Mouse (Mus musculus): ENCODE results near the gene Obsl1. TPM values are rescaled to one million over a fixed set of nuclear protein-coding genes. Genes with fewer than 3 reads are reported as not detected.

Obsl1 gene
- polyA plus RNA-seq, 2 experiments = 5.3 to 9.7 TPM

DNA sequence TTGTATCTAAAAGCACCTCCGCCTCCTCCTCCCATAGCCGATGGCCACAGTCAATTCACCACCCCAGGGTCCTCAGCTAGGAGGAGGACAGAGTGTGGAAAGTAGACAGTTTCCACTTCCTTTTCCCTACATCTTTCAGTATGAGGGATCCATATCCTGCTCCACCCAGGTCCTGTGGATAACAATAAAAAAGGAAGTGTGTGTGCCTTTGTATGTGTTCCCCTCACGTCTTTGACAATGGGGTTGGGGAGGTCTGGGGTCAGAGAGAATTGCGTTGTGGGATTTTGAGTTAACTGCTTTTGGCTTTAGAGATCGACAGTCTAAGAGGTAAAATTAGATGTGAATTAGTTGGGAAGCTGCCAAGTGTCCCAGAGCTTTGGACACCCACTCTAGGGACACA is 3.9 kb upstream of the Obsl1 start:
- WGBS (ENCODE audit: insufficient replicate concordance) = 33% methylated on average over 5 of the region's 5 CpGs
- Histone ChIP-seq H3K9me3 (ENCODE audit: control insufficient read depth, low read length) (no peaks in the 10 kb centered on the region), H3K27ac (no peak overlapping the region), H3K9ac (replicated peaks) (no peak overlapping the region), H3K4me1 (replicated peaks; ENCODE audit: control insufficient read depth in 2 of 2, insufficient read depth in 2 of 2, low read length in 1 of 2) (peaks cover 0 to 8% of the 10 kb centered on the region in 2 experiments; a peak in 2 of 4 replicates), H3K27me3 (ENCODE audit: control insufficient read depth, insufficient read depth, low read length) (peaks cover 17% of the 10 kb centered on the region), H3K36me3 (replicated peaks; ENCODE audit: control insufficient read depth, insufficient read depth, low read depth) (no peaks in the 10 kb centered on the region), H3K4me2 (ENCODE audit: low read depth) (no peak overlapping the region), H3K4me3 (ENCODE audit: insufficient read depth in 1 of 2, low read depth in 2 of 2, low read length in 2 of 2) (no peak overlapping the region)
- ATAC-seq (ENCODE audit: insufficient read depth) (no peak), DNase-seq (ENCODE audit: low read depth in 3 of 3, low spot score in 3 of 3) (no peak)
- no peak for TF ChIP-seq CTCF (IDR thresholded peaks at IDR 0.05; ENCODE audit: low read depth)
- no peak for TF ChIP-seq EP300 (IDR thresholded peaks at IDR 0.05; ENCODE audit: low read depth)

DNA sequence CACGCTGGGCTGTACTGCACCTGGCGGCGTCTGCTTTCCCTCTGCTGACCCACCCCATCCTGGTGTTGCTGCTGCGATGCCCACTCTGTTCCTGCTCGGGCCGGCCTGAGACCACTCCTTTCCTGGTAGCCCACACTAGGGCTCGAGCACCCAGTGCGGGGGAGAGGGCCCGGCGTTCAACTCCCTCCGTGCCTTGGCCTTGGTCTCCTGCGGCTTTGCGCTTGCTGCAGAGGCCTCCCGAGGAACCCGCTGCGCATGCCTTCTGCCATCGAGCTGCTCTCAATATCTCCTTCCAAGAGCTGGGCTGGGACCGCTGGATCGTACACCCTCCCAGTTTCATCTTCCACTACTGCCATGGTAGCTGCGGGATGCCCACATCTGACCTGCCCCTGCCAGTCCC is 3.3 kb upstream of the Obsl1 start:
- H3K9ac ChIP-seq (replicated peaks) = no peak overlapping the region
- 53% methylated on average over 20 of the region's 20 CpGs for WGBS (ENCODE audit: insufficient replicate concordance)

DNA sequence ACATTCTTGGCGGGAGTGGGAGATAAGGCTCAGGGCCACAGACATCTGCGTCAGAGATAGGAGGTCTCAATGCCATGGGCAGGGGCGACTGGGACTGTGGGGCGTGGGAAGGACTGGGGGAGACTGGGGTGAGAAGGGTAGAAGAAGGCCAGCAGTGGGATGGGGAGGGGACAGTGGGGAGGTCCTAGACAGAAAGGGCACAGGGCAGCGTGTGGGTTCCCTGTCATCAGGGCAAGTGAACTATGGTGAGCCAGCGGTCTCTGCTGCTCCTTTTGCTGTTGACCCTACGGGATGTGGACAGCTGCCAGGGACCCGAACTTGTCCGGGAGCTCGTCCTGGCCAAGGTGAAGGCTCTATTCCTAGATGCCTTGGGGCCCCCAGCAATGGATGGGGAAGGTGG is 754 bp upstream of the Obsl1 start, which contains the start of gene Inha:
TSS of gene Inha (plus strand) at position 72 of the 400 bp plus-strand sequence.
- Histone ChIP-seq H3K4me1 (replicated peaks; ENCODE audit: control insufficient read depth in 2 of 2, insufficient read depth in 2 of 2, low read length in 1 of 2) (peaks cover 0 to 8% of the 10 kb centered on the region in 2 experiments; a peak in 2 of 4 replicates), H3K9me3 (ENCODE audit: control insufficient read depth, low read length) (no peaks in the 10 kb centered on the region), H3K36me3 (replicated peaks; ENCODE audit: control insufficient read depth, insufficient read depth, low read depth) (no peaks in the 10 kb centered on the region), H3K27me3 (ENCODE audit: control insufficient read depth, insufficient read depth, low read length) (peaks cover 29% of the 10 kb centered on the region), H3K4me2 (ENCODE audit: low read depth) (peak within 1 kb of the TSS; percentile 31), H3K27ac (no peak within 1 kb of the TSS), H3K9ac (replicated peaks) (no peak within 1 kb of the TSS; the same call in 1 of the 2 replicates), H3K4me3 (ENCODE audit: insufficient read depth in 1 of 2, low read depth in 2 of 2, low read length in 2 of 2) (peak within 1 kb of the TSS; percentile 46 to 54)
- TF ChIP-seq CTCF (IDR thresholded peaks at IDR 0.05; ENCODE audit: low read depth) = no peak
- TF ChIP-seq EP300 (IDR thresholded peaks at IDR 0.05; ENCODE audit: low read depth) = no peak
- 37% methylated on average over 10 of the region's 10 CpGs for WGBS (ENCODE audit: insufficient replicate concordance)
- no peak for DNase-seq (ENCODE audit: low read depth in 3 of 3, low spot score in 3 of 3)
- ATAC-seq (ENCODE audit: insufficient read depth) = no peak

More for the DNA sequence above, 3.3 kb upstream of the Obsl1 start:
- H3K9me3 ChIP-seq (ENCODE audit: control insufficient read depth, low read length) = no peaks in the 10 kb centered on the region
- peaks cover 0 to 8% of the 10 kb centered on the region in 2 experiments; a peak in 2 of 4 replicates for H3K4me1 ChIP-seq (replicated peaks; ENCODE audit: control insufficient read depth in 2 of 2, insufficient read depth in 2 of 2, low read length in 1 of 2)
- H3K27me3 ChIP-seq (ENCODE audit: control insufficient read depth, insufficient read depth, low read length) = peaks cover 23% of the 10 kb centered on the region
- DNase-seq (ENCODE audit: low read depth in 3 of 3, low spot score in 3 of 3) = no peak
- no peak overlapping the region for H3K4me3 ChIP-seq (ENCODE audit: insufficient read depth in 1 of 2, low read depth in 2 of 2, low read length in 2 of 2)
- TF ChIP-seq EP300 (IDR thresholded peaks at IDR 0.05; ENCODE audit: low read depth) = no peak
- no peak for TF ChIP-seq CTCF (IDR thresholded peaks at IDR 0.05; ENCODE audit: low read depth)
- no peak overlapping the region for H3K4me2 ChIP-seq (ENCODE audit: low read depth)
- no peaks in the 10 kb centered on the region for H3K36me3 ChIP-seq (replicated peaks; ENCODE audit: control insufficient read depth, insufficient read depth, low read depth)
- no peak overlapping the region for H3K27ac ChIP-seq
- no peak for ATAC-seq (ENCODE audit: insufficient read depth)

DNA sequence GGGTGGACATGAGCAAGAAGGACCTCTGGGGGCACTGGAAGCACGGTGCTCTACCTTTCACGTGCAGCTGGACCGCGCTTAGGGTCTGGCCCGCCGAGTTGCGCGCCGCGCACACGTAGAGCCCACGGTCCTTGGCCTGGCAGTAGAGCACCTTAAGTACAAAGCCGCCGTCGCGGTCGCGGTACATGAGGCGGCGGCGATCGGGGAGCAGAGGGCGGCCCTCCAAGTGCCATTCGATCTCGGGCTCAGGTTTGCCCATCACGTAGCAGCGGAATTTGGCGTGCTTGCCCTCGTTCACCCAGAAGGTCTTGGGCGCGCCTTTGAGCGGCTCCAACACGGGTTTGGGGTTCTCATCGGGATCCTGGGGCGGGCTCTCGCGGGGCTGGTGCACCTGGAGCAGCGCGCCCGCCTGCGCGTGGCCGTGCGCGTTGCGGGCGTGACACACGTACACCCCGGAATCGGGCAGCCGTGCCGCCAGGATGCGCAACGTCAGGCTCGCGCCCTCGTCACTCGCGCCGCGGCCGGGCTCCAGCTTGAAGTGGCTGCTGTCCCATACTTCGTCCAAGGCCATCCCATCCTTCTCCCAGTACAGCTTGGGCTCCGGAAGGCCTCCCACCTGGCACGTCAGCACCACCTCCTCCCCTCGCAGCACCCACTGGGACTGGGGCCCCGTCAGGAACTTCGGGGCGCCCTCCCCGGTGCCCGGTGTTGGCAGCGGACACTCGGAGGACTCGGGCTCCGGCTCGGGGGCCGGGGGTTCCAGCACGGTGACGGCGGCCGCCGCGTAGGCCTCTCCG is 895 bp downstream of the Obsl1 start:
- ATAC-seq (ENCODE audit: insufficient read depth) = 0 out of 2 replicates have a peak, but pooled peaks have one; percentile 17
- peaks cover 29% of the 10 kb centered on the region for H3K27me3 ChIP-seq (ENCODE audit: control insufficient read depth, insufficient read depth, low read length)

More for the DNA sequence above, 895 bp downstream of the Obsl1 start:
- H3K4me3 ChIP-seq (ENCODE audit: insufficient read depth in 1 of 2, low read depth in 2 of 2, low read length in 2 of 2) = peak overlapping the region; percentile 46 to 54
- no peaks in the 10 kb centered on the region for H3K9me3 ChIP-seq (ENCODE audit: control insufficient read depth, low read length)
- no peak overlapping the region; the same call in 1 of the 2 replicates for H3K9ac ChIP-seq (replicated peaks)
- 1% methylated on average over 84 of the region's 84 CpGs for WGBS (ENCODE audit: insufficient replicate concordance)
- DNase-seq (ENCODE audit: low read depth in 3 of 3, low spot score in 3 of 3) = no peak
- no peaks in the 10 kb centered on the region for H3K36me3 ChIP-seq (replicated peaks; ENCODE audit: control insufficient read depth, insufficient read depth, low read depth)
- H3K4me1 ChIP-seq (replicated peaks; ENCODE audit: control insufficient read depth in 2 of 2, insufficient read depth in 2 of 2, low read length in 1 of 2) = peaks cover 0 to 2% of the 10 kb centered on the region in 2 experiments; a peak in 1 of 4 replicates
- TF ChIP-seq CTCF (IDR thresholded peaks at IDR 0.05; ENCODE audit: low read depth) = no peak
- TF ChIP-seq EP300 (IDR thresholded peaks at IDR 0.05; ENCODE audit: low read depth) = no peak
- H3K27ac ChIP-seq = no peak overlapping the region
- H3K4me2 ChIP-seq (ENCODE audit: low read depth) = peak overlapping the region; percentile 31

Measured in liver, embryonic 14.5 days (tissue).